Mouse (Mus musculus) intestine, embryonic 16.5 days (tissue): ENCODE results near the gene Olfr1513. TPM values are rescaled to one million over a fixed set of nuclear protein-coding genes. Genes with fewer than 3 reads are reported as not detected.

Experiments used
- ATAC-seq: fragments of 200-750 bp; cut with Nextera tagmentation; 2 replicates; pipeline ENCODE4 v1.8.0; 2017; ENCODE audit warnings: moderate TSS enrichment, moderate library complexity
- H3K27ac ChIP-seq: fragments of 300-500 bp; sonication (generic); 2 replicates; pipeline ENCODE4 v1.5.1; 2014; ENCODE audit warnings: mild to moderate bottlenecking, low read length
- H3K27me3 ChIP-seq: fragments of 300-500 bp; sonication (generic); replicated peaks from 2 replicates; pipeline ENCODE4 v1.6.1; 2014; ENCODE audit warnings: low read length, control low read depth, mixed read lengths; ENCODE audit not compliant: control insufficient read depth, insufficient read depth
- H3K36me3 ChIP-seq: fragments of 300-500 bp; sonication (generic); 2 replicates; pipeline ENCODE4 v1.6.1; 2014; ENCODE audit warnings: low read length, control low read depth; ENCODE audit not compliant: control insufficient read depth, insufficient read depth
- H3K4me1 ChIP-seq: fragments of 300-500 bp; sonication (generic); 2 replicates; pipeline ENCODE4 v1.6.1; 2014; ENCODE audit warnings: low read length, control low read depth, mixed read lengths; ENCODE audit not compliant: control insufficient read depth, insufficient read depth
- H3K4me2 ChIP-seq: fragments of 300-500 bp; sonication (generic); 2 replicates; pipeline ENCODE4 v1.6.1; 2014; ENCODE audit warnings: low read depth, low read length, control low read depth
- H3K4me3 ChIP-seq: fragments of 300-500 bp; sonication (generic); 2 replicates; pipeline ENCODE4 v1.5.1; 2014; ENCODE audit warnings: mild to moderate bottlenecking, low read length
- H3K9ac ChIP-seq: fragments of 300-500 bp; sonication (generic); 2 replicates; pipeline ENCODE4 v1.6.1; 2014; ENCODE audit warnings: low read depth, low read length
- H3K9me3 ChIP-seq: fragments of 300-500 bp; sonication (generic); 2 replicates; pipeline ENCODE4 v1.6.1; 2016; ENCODE audit warnings: low read length, control low read depth; ENCODE audit not compliant: control insufficient read depth
- WGBS: fragments of 180-500 bp; shearing (Covaris S2); extraction: QIAGEN DNeasy Blood & Tissue Kit; methylation state at CpG from one replicate; pipeline ENCODE4 v1.1.7; 2014; 5-methylcytosine and 5-hydroxymethylcytosine counted together
- polyA plus RNA-seq: library from polyadenylated mRNA; unstranded; fragments of >200 nt; fragmentation: Nextera tagmentation; extraction: Ambion mirVana; gene quantifications from 2 replicates; pipeline ENCODE4 v1.2.1, GENCODE M21; 2015

The Olfr1513 gene
- polyA plus RNA-seq, 1 experiment from 2014 or later, result not detected

GRCm38 (mm10) chr14:52327910-52328812 is 28.0 kb downstream of the Olfr1513 start, which contains the start of gene Sall2:
Sall2 (minus strand) TSS chr14:52328762.
- Histone ChIP-seq H3K9me3 (no peaks in the 10 kb centered on the region), H3K27ac (no peak within 1 kb of the TSS), H3K4me1 (no peaks in the 10 kb centered on the region), H3K9ac (peak within 1 kb of the TSS; percentile 44), H3K4me2 (peak within 1 kb of the TSS; percentile 60), H3K36me3 (no peaks in the 10 kb centered on the region), H3K4me3 (peak within 1 kb of the TSS; percentile 41), H3K27me3 (peaks cover 17% of the 10 kb centered on the region)
- 2% methylated on average over 26 of the region's 26 CpGs for WGBS
- ATAC-seq, result peak; percentile 44; the same call in 1 of the 2 replicates

GRCm38 (mm10) chr14:52327375-52327901 is 28.8 kb downstream of the Olfr1513 start:
- H3K27me3 ChIP-seq, result peaks cover 17% of the 10 kb centered on the region
- no peak for ATAC-seq
- WGBS, result 5% methylated on average over 14 of the region's 14 CpGs
- no peak overlapping the region for H3K27ac ChIP-seq
- no peaks in the 10 kb centered on the region for H3K36me3 ChIP-seq
- H3K9me3 ChIP-seq, result no peaks in the 10 kb centered on the region
- peak overlapping the region; percentile 60 for H3K4me2 ChIP-seq
- no peaks in the 10 kb centered on the region for H3K4me1 ChIP-seq
- H3K9ac ChIP-seq, result peak overlapping the region; percentile 44; the same call in 1 of the 2 replicates
- peak overlapping the region; percentile 41 for H3K4me3 ChIP-seq

- H3K36me3 ChIP-seq, result no peaks in the 10 kb centered on the region
- WGBS, result 12% methylated on average over 4 of the region's 4 CpGs
- H3K27ac ChIP-seq, result no peak overlapping the region
- H3K9ac ChIP-seq, result no peak overlapping the region
- H3K27me3 ChIP-seq, result peaks cover 16% of the 10 kb centered on the region
- H3K9me3 ChIP-seq, result no peaks in the 10 kb centered on the region
- no peak overlapping the region for H3K4me2 ChIP-seq
- no peak for ATAC-seq
- H3K4me3 ChIP-seq, result no peak overlapping the region
- no peaks in the 10 kb centered on the region for H3K4me1 ChIP-seq
Measured at GRCm38 (mm10) chr14:52325890-52326289, 30.3 kb downstream of the Olfr1513 start.

- H3K4me2 ChIP-seq, result no peak overlapping the region
- H3K4me1 ChIP-seq, result peaks cover 14% of the 10 kb centered on the region
- peaks cover 2% of the 10 kb centered on the region; the same call in 1 of the 2 replicates for H3K36me3 ChIP-seq
- no peaks in the 10 kb centered on the region for H3K9me3 ChIP-seq
- H3K4me3 ChIP-seq, result no peak overlapping the region
- H3K27ac ChIP-seq, result no peak overlapping the region
- no peak overlapping the region for H3K9ac ChIP-seq
- no peak for ATAC-seq
- no peaks in the 10 kb centered on the region for H3K27me3 ChIP-seq
- 64% methylated on average over 6 of the region's 6 CpGs for WGBS
Measured at GRCm38 (mm10) chr14:52319361-52319760, 36.8 kb downstream of the Olfr1513 start.

GRCm38 (mm10) chr14:52316441-52317225 is 39.6 kb downstream of the Olfr1513 start:
- peak overlapping the region; percentile 90 for H3K9ac ChIP-seq
- H3K36me3 ChIP-seq, result peaks cover 23% of the 10 kb centered on the region
- 13% methylated on average over 16 of the region's 16 CpGs for WGBS
- ATAC-seq, result peak; percentile 75
- peak overlapping the region; percentile 84 for H3K4me2 ChIP-seq
- H3K27ac ChIP-seq, result peak overlapping the region; percentile 73
- H3K4me3 ChIP-seq, result peak overlapping the region; percentile 89
- no peaks in the 10 kb centered on the region for H3K27me3 ChIP-seq
- H3K4me1 ChIP-seq, result peaks cover 14% of the 10 kb centered on the region
- H3K9me3 ChIP-seq, result no peaks in the 10 kb centered on the region

- no peaks in the 10 kb centered on the region for H3K27me3 ChIP-seq
- H3K4me2 ChIP-seq, result peak overlapping the region; percentile 84
- H3K27ac ChIP-seq, result peak overlapping the region; percentile 80
- H3K4me1 ChIP-seq, result peaks cover 14% of the 10 kb centered on the region
- 0% methylated on average over 27 of the region's 41 CpGs for WGBS
- peaks cover 23% of the 10 kb centered on the region for H3K36me3 ChIP-seq
- H3K9ac ChIP-seq, result peak overlapping the region; percentile 90
- H3K4me3 ChIP-seq, result peak overlapping the region; percentile 89
- ATAC-seq, result peak; percentile 87
- no peaks in the 10 kb centered on the region for H3K9me3 ChIP-seq
Measured at GRCm38 (mm10) chr14:52315792-52316440, 40.3 kb downstream of the Olfr1513 start.

GRCm38 (mm10) chr14:52315283-52315780 is 40.9 kb downstream of the Olfr1513 start:
- Histone ChIP-seq H3K27ac (peak overlapping the region; percentile 80), H3K4me3 (peak overlapping the region; percentile 89), H3K4me2 (peak overlapping the region; percentile 84), H3K9ac (peak overlapping the region; percentile 90), H3K27me3 (no peaks in the 10 kb centered on the region), H3K4me1 (peaks cover 14% of the 10 kb centered on the region), H3K9me3 (no peaks in the 10 kb centered on the region), H3K36me3 (peaks cover 23% of the 10 kb centered on the region)
- WGBS, result 4% methylated on average over 17 of the region's 17 CpGs
- 0 out of 2 replicates have a peak, but pooled peaks have one; percentile 0 for ATAC-seq

- Histone ChIP-seq H3K36me3 (peaks cover 23% of the 10 kb centered on the region), H3K4me2 (peak overlapping the region; percentile 84), H3K4me1 (peaks cover 14% of the 10 kb centered on the region), H3K9ac (peak overlapping the region; percentile 90; the same call in 1 of the 2 replicates), H3K4me3 (peak overlapping the region; percentile 89), H3K27me3 (no peaks in the 10 kb centered on the region), H3K27ac (no peak overlapping the region), H3K9me3 (no peaks in the 10 kb centered on the region)
- no peak for ATAC-seq
- 54% methylated on average over 8 of the region's 8 CpGs for WGBS
Measured at GRCm38 (mm10) chr14:52314808-52315150, 41.4 kb downstream of the Olfr1513 start.
